Mouse (Mus musculus): ENCODE results near the gene Dennd2c.
"Not testable (repeated sequence)": the region's sequence is repeated elsewhere in the genome, so short reads cannot be mapped to it uniquely, and the experiment has no call there.

Gene Dennd2c

GRCm38 (mm10) chr3:103169771-103170170, 67.4 kb downstream of the Dennd2c start:
- peak; percentile 92 for DNase-seq (ENCODE audit: low spot score)

GRCm38 (mm10) chr3:103171505-103172267, 69.3 kb downstream of the Dennd2c start, which contains the start of gene Bcas2:
TSS of gene Bcas2 (plus strand) at chr3:103171655.
- DNase-seq (ENCODE audit: low spot score) = peak; percentile 100

GRCm38 (mm10) chr3:103172615-103173014, 70.2 kb downstream of the Dennd2c start:
- no peak for DNase-seq (ENCODE audit: low spot score)

- no peak for DNase-seq (ENCODE audit: low spot score)
These were observed 74.3 kb downstream of the Dennd2c start for GRCm38 (mm10) chr3:103176740-103177139.

- no peak for DNase-seq (ENCODE audit: low spot score)
These were observed 77.1 kb downstream of the Dennd2c start for GRCm38 (mm10) chr3:103179527-103179926.

- peak; percentile 15 for DNase-seq (ENCODE audit: low spot score)
These were observed 78.8 kb downstream of the Dennd2c start for GRCm38 (mm10) chr3:103181171-103181570.

GRCm38 (mm10) chr3:103182821-103183220, 80.4 kb downstream of the Dennd2c start:
- no peak for DNase-seq (ENCODE audit: low spot score)

GRCm38 (mm10) chr3:103184467-103184866, 82.1 kb downstream of the Dennd2c start:
- not testable (repeated sequence) for DNase-seq (ENCODE audit: low spot score)

GRCm38 (mm10) chr3:103188451-103188850, 86.0 kb downstream of the Dennd2c start:
- no peak for DNase-seq (ENCODE audit: low spot score)

- DNase-seq (ENCODE audit: low spot score) = no peak
These were observed 86.5 kb downstream of the Dennd2c start for GRCm38 (mm10) chr3:103188856-103189255.

GRCm38 (mm10) chr3:103192161-103192560, 89.8 kb downstream of the Dennd2c start:
- no peak for DNase-seq (ENCODE audit: low spot score)

GRCm38 (mm10) chr3:103193186-103193585, 90.8 kb downstream of the Dennd2c start:
- DNase-seq (ENCODE audit: low spot score) = no peak

- no peak for DNase-seq (ENCODE audit: low spot score)
These were observed 94.0 kb downstream of the Dennd2c start for GRCm38 (mm10) chr3:103196320-103196823.

GRCm38 (mm10) chr3:103199386-103199785, 97.0 kb downstream of the Dennd2c start:
- DNase-seq (ENCODE audit: low spot score) = no peak

GRCm38 (mm10) chr3:103201105-103201504, 98.7 kb downstream of the Dennd2c start:
- DNase-seq (ENCODE audit: low spot score) = not testable (repeated sequence)

GRCm38 (mm10) chr3:103203554-103203953, 101.2 kb downstream of the Dennd2c start:
- no peak for DNase-seq (ENCODE audit: low spot score)

- DNase-seq (ENCODE audit: low spot score) = no peak
These were observed 102.0 kb downstream of the Dennd2c start for GRCm38 (mm10) chr3:103204445-103204844.

GRCm38 (mm10) chr3:103206393-103206792, 104.0 kb downstream of the Dennd2c start:
- DNase-seq (ENCODE audit: low spot score) = no peak

GRCm38 (mm10) chr3:103207749-103208148, 105.3 kb downstream of the Dennd2c start:
- DNase-seq (ENCODE audit: low spot score) = no peak

- DNase-seq (ENCODE audit: low spot score) = no peak
These were observed 105.8 kb downstream of the Dennd2c start for GRCm38 (mm10) chr3:103208237-103208636.

- no peak for DNase-seq (ENCODE audit: low spot score)
These were observed 108.7 kb downstream of the Dennd2c start for GRCm38 (mm10) chr3:103211101-103211500.

GRCm38 (mm10) chr3:103212142-103212541, 109.7 kb downstream of the Dennd2c start:
- DNase-seq (ENCODE audit: low spot score) = no peak

- no peak for DNase-seq (ENCODE audit: low spot score)
These were observed 111.1 kb downstream of the Dennd2c start for GRCm38 (mm10) chr3:103213537-103213936.

Data from embryo, embryonic 10 days (tissue).